Mouse (Mus musculus): ENCODE results near the gene Grn. TPM values are rescaled to one million over a fixed set of nuclear protein-coding genes. Genes with fewer than 3 reads are reported as not detected.

Grn gene
- polyA plus RNA-seq, 1 experiment from 2014 or later, result 95.4 TPM

- Histone ChIP-seq H3K36me3 (ENCODE audit: control insufficient read depth, insufficient read depth, low read length) (peaks cover 15% of the 10 kb centered on the region), H3K27ac (ENCODE audit: low read depth, low read length) (peak overlapping the region; percentile 79), H3K9ac (ENCODE audit: low read depth, low read length) (peak overlapping the region; percentile 65), H3K27me3 (replicated peaks; ENCODE audit: control insufficient read depth, insufficient read depth, low read length) (no peaks in the 10 kb centered on the region), H3K4me3 (ENCODE audit: low read length) (peak overlapping the region; percentile 69), H3K4me1 (ENCODE audit: control insufficient read depth, insufficient read depth, low read depth, low read length) (peaks cover 14% of the 10 kb centered on the region), H3K4me2 (ENCODE audit: low read length) (peak overlapping the region; percentile 98), H3K9me3 (ENCODE audit: control insufficient read depth, low read length) (no peaks in the 10 kb centered on the region)
- ATAC-seq, result peak; percentile 35; the same call in 1 of the 2 replicates
- under 1% methylated on average over 7 of the region's 7 CpGs for WGBS
These were observed 1.0 kb downstream of the Grn start for GRCm38 (mm10) chr11:102431018-102431645.

DNA sequence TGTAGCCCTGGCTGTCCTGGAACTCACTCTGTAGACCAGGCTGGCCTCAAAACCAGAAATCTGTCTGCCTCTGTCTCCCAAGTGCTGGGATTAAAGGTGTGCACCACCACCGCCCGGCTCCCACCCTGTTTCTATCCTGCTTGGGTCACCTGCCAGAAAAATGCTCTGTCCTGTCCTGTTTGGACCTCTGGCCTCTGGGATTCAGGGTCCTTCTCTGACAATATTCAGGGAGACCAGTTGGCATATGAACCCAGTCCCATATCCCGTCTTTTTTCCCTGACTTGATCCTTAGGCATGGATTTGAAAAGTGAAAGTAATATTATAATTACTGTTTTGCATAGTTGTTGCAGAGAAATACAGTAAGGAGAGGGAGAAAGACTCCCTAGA is 1.6 kb downstream of the Grn start:
- ATAC-seq, result no peak
- no peaks in the 10 kb centered on the region for H3K27me3 ChIP-seq (replicated peaks; ENCODE audit: control insufficient read depth, insufficient read depth, low read length)
- WGBS, result 81% methylated on average over 3 of the region's 3 CpGs
- no peak overlapping the region for H3K27ac ChIP-seq (ENCODE audit: low read depth, low read length)
- no peaks in the 10 kb centered on the region for H3K9me3 ChIP-seq (ENCODE audit: control insufficient read depth, low read length)
- H3K9ac ChIP-seq (ENCODE audit: low read depth, low read length), result no peak overlapping the region
- no peak overlapping the region for H3K4me2 ChIP-seq (ENCODE audit: low read length)
- peaks cover 14% of the 10 kb centered on the region for H3K4me1 ChIP-seq (ENCODE audit: control insufficient read depth, insufficient read depth, low read depth, low read length)
- no peak overlapping the region for H3K4me3 ChIP-seq (ENCODE audit: low read length)
- H3K36me3 ChIP-seq (ENCODE audit: control insufficient read depth, insufficient read depth, low read length), result peaks cover 15% of the 10 kb centered on the region

DNA sequence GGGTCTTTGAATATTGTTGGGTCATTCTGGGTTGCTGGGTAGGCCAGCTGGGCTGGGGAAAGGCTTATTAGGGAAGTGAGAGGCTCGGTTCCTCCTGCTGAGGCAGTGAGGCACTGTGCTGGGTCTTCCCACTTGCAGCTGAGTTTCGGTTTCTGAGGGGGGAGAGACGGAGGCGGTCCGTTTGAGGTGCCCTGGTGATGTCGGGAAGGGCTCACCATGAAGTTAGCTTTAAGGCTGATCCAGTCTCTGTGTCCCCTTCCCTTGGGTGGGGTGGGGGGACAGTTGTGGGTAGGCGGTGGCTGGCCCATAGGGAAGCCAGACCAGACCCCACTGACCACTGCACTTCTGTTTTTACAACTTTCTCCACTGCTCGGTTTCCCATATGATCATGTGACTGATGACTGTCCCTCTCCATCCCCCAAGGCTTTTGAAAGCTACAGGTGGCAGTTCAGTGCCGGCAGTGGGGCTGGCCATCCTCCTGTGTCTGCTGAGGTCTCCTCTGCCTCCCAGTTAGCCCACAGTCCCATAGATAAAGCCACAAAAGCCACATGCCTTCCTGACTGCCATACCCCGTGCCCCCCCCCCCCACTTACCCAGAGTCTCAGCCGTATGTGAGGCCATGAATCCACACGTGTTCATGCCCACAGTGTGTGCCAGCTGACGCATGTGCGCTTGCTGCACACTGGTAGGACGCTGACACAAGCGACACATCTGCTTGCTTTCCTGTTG is 2.2 kb downstream of the Grn start:
- H3K4me1 ChIP-seq (ENCODE audit: control insufficient read depth, insufficient read depth, low read depth, low read length), result peaks cover 18% of the 10 kb centered on the region
- no peaks in the 10 kb centered on the region for H3K9me3 ChIP-seq (ENCODE audit: control insufficient read depth, low read length)
- H3K4me3 ChIP-seq (ENCODE audit: low read length), result no peak overlapping the region
- no peaks in the 10 kb centered on the region for H3K27me3 ChIP-seq (replicated peaks; ENCODE audit: control insufficient read depth, insufficient read depth, low read length)
- peaks cover 17% of the 10 kb centered on the region for H3K36me3 ChIP-seq (ENCODE audit: control insufficient read depth, insufficient read depth, low read length)
- 0 out of 2 replicates have a peak overlapping the region, but pooled peaks have one; percentile 6 for H3K4me2 ChIP-seq (ENCODE audit: low read length)
- WGBS, result 66% methylated on average over 16 of the region's 16 CpGs
- no peak overlapping the region for H3K27ac ChIP-seq (ENCODE audit: low read depth, low read length)
- peak overlapping the region; percentile 28; the same call in 1 of the 2 replicates for H3K9ac ChIP-seq (ENCODE audit: low read depth, low read length)
- ATAC-seq, result no peak

DNA sequence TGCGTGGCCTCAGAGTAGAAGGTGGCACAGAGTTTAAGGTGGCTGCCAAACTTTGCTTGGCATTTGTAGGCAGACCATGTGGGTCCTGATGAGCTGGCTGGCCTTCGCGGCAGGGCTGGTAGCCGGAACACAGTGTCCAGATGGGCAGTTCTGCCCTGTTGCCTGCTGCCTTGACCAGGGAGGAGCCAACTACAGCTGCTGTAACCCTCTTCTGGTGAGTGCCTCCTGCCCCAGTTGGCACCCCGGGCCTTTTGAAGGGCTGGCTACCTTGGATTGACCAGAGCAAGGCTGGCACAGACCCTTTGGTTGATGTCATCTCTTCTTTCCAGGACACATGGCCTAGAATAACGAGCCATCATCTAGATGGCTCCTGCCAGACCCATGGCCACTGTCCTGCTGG is 2.8 kb downstream of the Grn start:
- WGBS, result 88% methylated on average over 6 of the region's 6 CpGs
- Histone ChIP-seq H3K9ac (ENCODE audit: low read depth, low read length) (peak overlapping the region; percentile 1; the same call in 1 of the 2 replicates), H3K27me3 (replicated peaks; ENCODE audit: control insufficient read depth, insufficient read depth, low read length) (no peaks in the 10 kb centered on the region)

GRCm38 (mm10) chr11:102433866-102434265 is 3.8 kb downstream of the Grn start:
- no peaks in the 10 kb centered on the region for H3K27me3 ChIP-seq (replicated peaks; ENCODE audit: control insufficient read depth, insufficient read depth, low read length)
- H3K36me3 ChIP-seq (ENCODE audit: control insufficient read depth, insufficient read depth, low read length), result peaks cover 23% of the 10 kb centered on the region
- H3K9ac ChIP-seq (ENCODE audit: low read depth, low read length), result no peak overlapping the region
- 84% methylated on average over 7 of the region's 7 CpGs for WGBS
- no peak overlapping the region; the same call in 1 of the 2 replicates for H3K27ac ChIP-seq (ENCODE audit: low read depth, low read length)
- no peak overlapping the region for H3K4me2 ChIP-seq (ENCODE audit: low read length)
- no peak for ATAC-seq
- peaks cover 33% of the 10 kb centered on the region for H3K4me1 ChIP-seq (ENCODE audit: control insufficient read depth, insufficient read depth, low read depth, low read length)
- H3K9me3 ChIP-seq (ENCODE audit: control insufficient read depth, low read length), result no peaks in the 10 kb centered on the region
- H3K4me3 ChIP-seq (ENCODE audit: low read length), result no peak overlapping the region

More for the DNA sequence above, 2.8 kb downstream of the Grn start:
- Histone ChIP-seq H3K27ac (ENCODE audit: low read depth, low read length) (no peak overlapping the region), H3K4me1 (ENCODE audit: control insufficient read depth, insufficient read depth, low read depth, low read length) (peaks cover 24% of the 10 kb centered on the region), H3K9me3 (ENCODE audit: control insufficient read depth, low read length) (no peaks in the 10 kb centered on the region), H3K4me3 (ENCODE audit: low read length) (no peak overlapping the region), H3K36me3 (ENCODE audit: control insufficient read depth, insufficient read depth, low read length) (peaks cover 20% of the 10 kb centered on the region), H3K4me2 (ENCODE audit: low read length) (no peak overlapping the region)
- no peak for ATAC-seq

DNA sequence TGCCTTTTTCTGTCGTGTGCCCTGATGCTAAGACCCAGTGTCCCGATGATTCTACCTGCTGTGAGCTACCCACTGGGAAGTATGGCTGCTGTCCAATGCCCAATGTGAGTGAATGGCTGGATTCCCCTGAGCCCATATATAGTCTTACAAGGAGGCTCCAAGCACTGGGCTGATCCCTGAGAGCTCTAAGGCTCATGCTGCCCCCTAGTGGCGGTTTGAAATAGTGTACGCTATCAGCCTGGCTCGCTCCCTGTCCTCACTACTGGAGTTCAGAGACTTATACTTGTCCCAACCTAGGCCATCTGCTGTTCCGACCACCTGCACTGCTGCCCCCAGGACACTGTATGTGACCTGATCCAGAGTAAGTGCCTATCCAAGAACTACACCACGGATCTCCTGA is 4.3 kb downstream of the Grn start:
- Histone ChIP-seq H3K4me2 (ENCODE audit: low read length) (no peak overlapping the region), H3K27me3 (replicated peaks; ENCODE audit: control insufficient read depth, insufficient read depth, low read length) (no peaks in the 10 kb centered on the region), H3K4me1 (ENCODE audit: control insufficient read depth, insufficient read depth, low read depth, low read length) (peaks cover 32% of the 10 kb centered on the region), H3K9me3 (ENCODE audit: control insufficient read depth, low read length) (no peaks in the 10 kb centered on the region), H3K4me3 (ENCODE audit: low read length) (no peak overlapping the region), H3K36me3 (ENCODE audit: control insufficient read depth, insufficient read depth, low read length) (peaks cover 27% of the 10 kb centered on the region), H3K9ac (ENCODE audit: low read depth, low read length) (no peak overlapping the region), H3K27ac (ENCODE audit: low read depth, low read length) (no peak overlapping the region; the same call in 1 of the 2 replicates)
- ATAC-seq, result peak; percentile 40; the same call in 1 of the 2 replicates
- 6% methylated on average over 7 of the region's 7 CpGs for WGBS

DNA sequence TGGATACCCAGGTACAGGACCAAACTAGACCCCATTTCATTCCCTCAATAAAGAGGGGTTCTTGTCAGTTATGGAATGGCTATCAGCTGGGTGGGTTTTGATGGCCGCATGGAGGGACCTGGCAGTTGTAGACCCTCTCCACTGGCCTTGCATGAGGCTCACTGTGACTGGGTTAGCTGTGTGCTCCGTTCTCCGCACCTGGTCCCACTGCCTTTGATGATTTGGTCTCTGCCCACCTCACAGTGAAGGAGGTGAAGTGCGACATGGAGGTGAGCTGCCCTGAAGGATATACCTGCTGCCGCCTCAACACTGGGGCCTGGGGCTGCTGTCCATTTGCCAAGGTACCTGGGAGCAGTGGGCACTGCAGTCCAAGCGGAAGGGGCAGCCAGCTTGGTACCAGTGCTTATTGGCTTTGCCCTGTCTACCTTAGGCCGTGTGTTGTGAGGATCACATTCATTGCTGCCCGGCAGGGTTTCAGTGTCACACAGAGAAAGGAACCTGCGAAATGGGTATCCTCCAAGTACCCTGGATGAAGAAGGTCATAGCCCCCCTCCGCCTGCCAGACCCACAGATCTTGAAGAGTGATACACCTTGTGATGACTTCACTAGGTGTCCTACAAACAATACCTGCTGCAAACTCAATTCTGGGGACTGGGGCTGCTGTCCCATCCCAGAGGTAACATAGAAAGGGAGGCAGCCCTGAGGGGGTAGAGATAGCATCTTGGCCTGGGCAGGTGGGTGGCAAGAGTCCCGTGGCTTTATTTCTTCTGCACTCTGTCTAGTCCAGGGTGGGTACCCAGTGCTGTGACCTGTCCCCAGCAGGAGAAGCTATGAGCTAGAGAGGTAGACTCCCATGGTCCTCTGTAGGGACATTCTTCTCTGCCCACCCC is 4.9 kb downstream of the Grn start:
- H3K4me2 ChIP-seq (ENCODE audit: low read length), result no peak overlapping the region
- H3K27ac ChIP-seq (ENCODE audit: low read depth, low read length), result no peak overlapping the region
- ATAC-seq, result no peak
- H3K4me1 ChIP-seq (ENCODE audit: control insufficient read depth, insufficient read depth, low read depth, low read length), result peaks cover 26% of the 10 kb centered on the region
- 89% methylated on average over 11 of the region's 11 CpGs for WGBS
- peaks cover 33% of the 10 kb centered on the region for H3K36me3 ChIP-seq (ENCODE audit: control insufficient read depth, insufficient read depth, low read length)
- H3K4me3 ChIP-seq (ENCODE audit: low read length), result no peak overlapping the region
- no peaks in the 10 kb centered on the region for H3K9me3 ChIP-seq (ENCODE audit: control insufficient read depth, low read length)
- no peak overlapping the region for H3K9ac ChIP-seq (ENCODE audit: low read depth, low read length)
- no peaks in the 10 kb centered on the region for H3K27me3 ChIP-seq (replicated peaks; ENCODE audit: control insufficient read depth, insufficient read depth, low read length)

DNA sequence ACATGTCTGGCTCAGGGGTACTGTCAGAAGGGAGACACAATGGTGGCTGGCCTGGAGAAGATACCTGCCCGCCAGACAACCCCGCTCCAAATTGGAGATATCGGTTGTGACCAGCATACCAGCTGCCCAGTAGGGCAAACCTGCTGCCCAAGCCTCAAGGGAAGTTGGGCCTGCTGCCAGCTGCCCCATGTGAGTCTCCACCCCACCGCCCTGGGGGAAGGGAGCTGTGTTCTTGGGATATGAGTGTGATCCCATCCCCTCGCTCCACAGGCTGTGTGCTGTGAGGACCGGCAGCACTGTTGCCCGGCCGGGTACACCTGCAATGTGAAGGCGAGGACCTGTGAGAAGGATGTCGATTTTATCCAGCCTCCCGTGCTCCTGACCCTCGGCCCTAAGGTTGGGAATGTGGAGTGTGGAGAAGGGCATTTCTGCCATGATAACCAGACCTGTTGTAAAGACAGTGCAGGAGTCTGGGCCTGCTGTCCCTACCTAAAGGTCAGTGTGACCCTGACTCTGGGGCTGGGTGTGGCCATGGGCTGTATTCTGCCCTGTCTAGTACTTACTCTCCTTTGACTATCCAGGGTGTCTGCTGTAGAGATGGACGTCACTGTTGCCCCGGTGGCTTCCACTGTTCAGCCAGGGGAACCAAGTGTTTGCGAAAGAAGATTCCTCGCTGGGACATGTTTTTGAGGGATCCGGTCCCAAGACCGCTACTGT is 5.8 kb downstream of the Grn start:
- H3K9me3 ChIP-seq (ENCODE audit: control insufficient read depth, low read length), result no peaks in the 10 kb centered on the region
- peaks cover 34% of the 10 kb centered on the region for H3K36me3 ChIP-seq (ENCODE audit: control insufficient read depth, insufficient read depth, low read length)
- H3K9ac ChIP-seq (ENCODE audit: low read depth, low read length), result no peak overlapping the region
- peaks cover 26% of the 10 kb centered on the region for H3K4me1 ChIP-seq (ENCODE audit: control insufficient read depth, insufficient read depth, low read depth, low read length)
- no peak overlapping the region for H3K27ac ChIP-seq (ENCODE audit: low read depth, low read length)
- H3K4me3 ChIP-seq (ENCODE audit: low read length), result no peak overlapping the region
- 87% methylated on average over 18 of the region's 18 CpGs for WGBS
- ATAC-seq, result no peak
- H3K4me2 ChIP-seq (ENCODE audit: low read length), result no peak overlapping the region
- H3K27me3 ChIP-seq (replicated peaks; ENCODE audit: control insufficient read depth, insufficient read depth, low read length), result no peaks in the 10 kb centered on the region
